Mouse (Mus musculus) cerebellum, adult 11 months (tissue): ENCODE data around the gene Pank4.
A peak's percentile ranks its signal among the peaks of the same experiment; 100 is the strongest.

Source experiments
- DNase-seq: peaks from one replicate; pipeline ENCODE4 v3.0.0; 2022

Pank4 gene

DNA sequence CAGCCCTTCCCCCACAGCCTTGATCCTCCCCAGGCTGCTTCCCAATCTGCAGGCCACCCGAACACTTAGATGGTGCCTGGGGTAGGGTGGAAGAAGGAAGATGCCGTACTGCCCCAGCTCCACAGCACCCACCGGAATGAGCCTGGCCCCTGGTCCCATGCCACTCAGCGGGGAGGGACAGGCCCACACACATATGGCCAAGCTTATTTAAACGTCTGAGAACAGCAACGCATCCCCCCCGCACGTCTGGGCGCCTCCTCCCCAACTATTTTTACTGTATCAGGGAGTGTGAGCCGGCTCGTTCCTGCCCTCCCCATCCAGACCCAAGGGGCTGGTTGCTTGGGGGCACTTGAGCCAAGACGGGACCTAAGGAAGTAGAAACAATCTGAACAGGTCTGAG is 50.9 kb downstream of the Pank4 start:
- DNase-seq: no peak

DNA sequence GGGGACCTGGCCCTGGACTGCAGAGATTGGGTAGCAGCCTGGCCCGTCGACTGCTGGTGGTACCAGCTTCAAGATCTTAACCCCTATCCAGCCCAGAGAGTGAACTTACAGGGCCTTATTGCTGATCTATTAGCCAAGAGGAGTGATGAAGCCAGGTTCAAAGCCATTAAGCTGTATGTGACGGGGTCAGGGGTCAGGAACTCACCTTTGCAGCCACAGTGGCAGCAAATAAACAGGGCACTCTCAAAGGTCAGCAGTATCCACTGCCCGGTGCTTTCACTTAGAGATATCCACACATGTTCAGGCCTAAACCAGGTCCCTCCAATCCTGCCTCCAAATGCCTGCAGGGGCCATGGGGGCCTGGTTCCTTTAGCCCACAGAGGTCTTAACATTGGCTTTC is 51.6 kb downstream of the Pank4 start:
- DNase-seq: no peak

DNA sequence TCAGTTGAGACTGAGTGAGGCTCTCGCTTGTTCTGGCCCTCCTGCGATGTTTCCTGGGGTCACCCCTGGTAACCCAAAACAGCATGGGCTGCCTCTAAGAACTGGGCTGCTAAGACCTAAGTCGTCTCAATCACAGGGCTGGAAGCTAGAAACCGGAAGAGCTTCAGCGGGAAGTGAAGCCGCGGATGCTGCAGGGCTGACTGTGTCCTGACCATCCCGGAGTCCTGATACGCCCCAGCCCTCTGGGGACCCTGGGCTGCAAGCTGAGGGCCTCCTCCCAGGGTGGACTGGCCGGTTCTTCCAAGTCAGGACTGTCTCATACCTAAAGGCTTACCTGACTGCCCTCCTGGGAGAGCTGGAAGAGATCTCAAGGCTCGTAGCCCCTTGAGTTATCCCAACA is 52.9 kb downstream of the Pank4 start:
- DNase-seq: no peak

DNA sequence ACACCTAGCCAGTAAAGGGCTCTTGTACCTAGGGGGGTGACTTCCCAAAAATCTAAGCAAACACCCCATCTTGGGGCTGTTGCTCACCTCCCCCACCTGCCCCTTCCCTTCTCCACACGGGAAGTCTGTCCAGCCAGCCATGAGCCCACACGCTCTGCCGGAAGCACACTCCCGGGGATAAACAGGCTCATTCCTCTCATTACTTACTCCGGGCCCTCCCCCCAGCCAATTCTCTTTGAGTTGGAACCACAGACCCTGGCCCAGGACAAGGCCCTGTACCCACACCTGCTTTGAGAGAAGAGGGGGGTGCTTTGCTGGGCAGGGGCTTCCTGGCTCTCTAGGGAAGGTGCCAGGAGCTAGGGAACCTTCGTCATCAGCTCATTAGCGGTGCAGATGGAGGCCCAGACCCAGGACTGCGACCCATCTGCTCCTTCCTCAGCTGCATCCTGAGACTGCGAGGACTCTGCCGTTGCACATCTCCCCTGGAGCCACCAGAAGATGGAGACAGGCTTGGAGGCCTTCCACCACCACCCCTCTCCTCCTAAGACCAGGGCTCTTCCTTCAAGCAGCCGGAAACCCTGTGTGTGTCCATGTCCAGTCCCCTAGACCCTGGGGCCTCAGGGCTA is 53.4 kb downstream of the Pank4 start:
- DNase-seq: peak; percentile 69

DNA sequence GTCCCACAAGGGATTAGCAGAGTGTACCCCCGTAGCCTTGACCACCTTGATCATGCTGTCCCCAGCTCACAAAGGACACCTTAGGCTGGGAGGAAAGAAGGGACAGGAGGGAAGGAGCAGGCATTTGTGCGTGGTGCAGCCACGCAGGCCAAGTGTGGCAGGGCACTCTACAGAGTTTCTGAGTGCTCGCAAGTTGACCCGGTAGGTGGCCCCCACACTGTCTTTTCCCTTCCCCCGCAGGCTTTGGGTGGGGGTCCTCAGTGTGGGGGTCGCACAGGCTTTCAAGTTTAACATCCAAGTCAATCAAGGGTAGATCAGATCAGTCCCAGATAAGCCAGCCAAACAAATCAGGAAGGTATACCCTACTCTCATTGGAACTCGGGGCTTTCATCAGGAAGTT is 54.1 kb downstream of the Pank4 start:
- no peak for DNase-seq

DNA sequence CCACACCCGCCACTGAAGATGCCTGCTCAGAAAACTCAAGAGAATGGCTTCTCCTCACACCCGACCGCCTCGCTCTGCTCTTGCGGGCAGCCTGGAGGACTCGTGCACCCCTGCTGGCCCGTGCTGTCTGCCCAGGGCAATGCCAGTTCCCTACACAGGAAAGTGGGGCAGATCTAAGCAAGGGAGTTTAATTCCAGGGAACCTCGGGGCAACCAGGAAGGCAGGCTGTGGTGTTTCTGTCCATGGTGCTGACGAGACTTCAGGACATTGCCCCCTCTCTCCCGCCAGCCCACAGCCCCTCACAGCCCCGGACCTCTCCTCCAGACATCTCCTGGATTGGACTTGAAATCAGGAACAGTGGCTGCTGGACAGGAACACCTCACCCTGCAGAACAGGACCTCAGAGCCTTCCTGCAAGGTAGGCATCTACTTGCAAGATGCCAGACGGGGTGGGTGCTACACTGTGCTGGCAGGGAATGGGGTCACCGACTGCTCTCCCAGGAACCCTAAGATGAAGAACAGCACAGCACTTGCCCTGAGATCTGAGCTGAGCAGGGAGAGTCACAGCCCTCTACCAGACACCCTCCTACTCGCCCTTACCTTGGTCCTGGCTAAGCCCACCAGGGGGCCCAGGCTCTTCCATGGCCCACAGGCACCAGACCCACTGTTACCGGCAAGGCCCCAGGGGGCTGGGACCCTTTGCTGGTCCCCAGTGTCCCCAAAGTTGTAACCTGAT is 54.8 kb downstream of the Pank4 start:
- DNase-seq: peak; percentile 78

DNA sequence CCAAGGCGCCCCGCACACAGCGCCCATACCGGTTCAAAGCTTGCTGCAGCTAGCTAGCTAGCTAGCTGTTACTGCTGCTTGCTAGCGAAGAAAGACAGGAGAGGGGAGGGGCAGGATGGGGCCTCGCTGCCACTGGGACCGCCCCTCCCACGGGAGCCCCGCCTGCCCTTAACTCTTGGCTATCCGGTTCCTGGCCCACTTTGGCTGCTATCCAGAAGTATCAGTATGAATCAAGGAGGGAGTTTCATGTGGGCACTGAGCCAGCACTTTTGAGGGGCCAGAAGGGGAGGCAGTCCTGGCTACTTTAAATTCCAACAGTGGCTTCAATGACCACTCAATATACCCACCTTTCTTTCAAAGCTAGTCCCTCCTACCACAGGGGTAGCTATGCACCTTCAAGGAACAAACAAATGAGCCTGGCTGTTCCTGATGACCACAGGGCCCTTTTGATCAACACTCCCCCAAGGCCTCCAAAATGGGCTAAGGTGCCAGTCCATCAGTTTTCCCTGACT is 55.5 kb downstream of the Pank4 start:
- DNase-seq: peak; percentile 90

DNA sequence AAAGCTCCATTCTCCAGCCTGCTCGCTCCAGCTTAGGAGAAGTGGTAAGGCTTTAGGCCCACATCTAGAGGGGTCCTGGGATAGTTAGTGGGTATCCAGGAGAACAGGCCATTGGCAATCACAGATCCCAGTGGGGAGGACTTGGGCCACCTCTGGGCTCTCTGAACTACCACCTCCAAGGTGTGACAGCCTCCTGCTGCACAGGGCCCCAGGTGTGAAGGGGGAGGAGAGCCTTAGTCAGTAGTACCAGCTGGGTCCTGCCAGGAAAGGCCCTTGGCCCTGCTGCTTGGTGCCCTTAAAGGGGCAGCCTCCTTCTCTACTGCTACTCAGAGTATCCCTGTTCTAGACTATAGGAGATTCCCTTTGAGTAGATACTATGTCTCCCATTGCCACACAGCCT is 56.2 kb downstream of the Pank4 start:
- DNase-seq: no peak

DNA sequence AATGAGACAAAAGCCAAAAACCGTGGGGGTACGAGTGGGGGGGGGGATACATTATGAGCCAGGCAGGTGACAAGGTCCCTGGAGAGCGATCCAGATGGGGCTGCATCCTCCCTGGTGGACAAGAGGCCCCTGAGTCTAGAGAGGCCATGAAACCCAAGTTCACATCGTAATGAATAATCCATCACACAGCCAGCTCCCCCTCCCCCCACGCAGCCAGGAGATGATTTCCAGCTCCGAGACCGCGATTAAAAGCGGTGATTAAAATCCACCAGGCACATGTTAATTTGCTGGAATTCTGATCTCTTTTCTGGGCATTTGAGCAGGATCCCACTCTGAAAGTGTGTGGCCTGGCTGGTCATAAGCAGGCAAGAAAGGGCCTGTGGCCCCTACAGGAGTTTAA is 56.9 kb downstream of the Pank4 start:
- no peak for DNase-seq

DNA sequence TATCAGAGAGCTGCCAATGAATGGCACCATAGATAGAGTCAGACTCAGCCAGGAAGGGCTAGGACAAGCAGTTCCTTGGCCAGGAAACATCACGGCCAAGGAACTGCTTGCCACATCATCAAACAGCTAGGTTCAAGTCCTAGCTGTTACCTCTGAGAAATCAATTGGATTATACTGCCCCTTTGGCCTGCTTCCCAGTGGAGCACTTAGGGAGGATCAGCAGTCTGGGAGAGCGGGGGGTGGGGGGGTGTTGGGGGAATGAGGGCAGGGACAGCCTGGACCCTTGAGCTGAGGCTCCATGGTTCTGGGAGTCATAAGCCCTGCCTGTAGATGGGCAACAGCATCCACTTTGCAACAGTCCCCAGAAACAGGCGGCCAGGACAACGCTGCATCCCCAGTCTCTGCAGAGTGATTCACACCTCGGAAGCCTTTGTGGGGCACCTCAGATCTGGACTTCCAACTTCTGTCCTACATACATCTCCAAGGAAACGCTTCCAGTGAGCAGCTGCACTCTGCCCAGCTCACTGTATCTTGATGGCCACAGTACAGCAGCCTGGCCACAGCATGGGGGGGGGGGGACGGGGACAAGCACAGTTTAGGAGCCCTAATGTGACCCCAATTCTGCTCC is 58.4 kb downstream of the Pank4 start:
- no peak for DNase-seq

DNA sequence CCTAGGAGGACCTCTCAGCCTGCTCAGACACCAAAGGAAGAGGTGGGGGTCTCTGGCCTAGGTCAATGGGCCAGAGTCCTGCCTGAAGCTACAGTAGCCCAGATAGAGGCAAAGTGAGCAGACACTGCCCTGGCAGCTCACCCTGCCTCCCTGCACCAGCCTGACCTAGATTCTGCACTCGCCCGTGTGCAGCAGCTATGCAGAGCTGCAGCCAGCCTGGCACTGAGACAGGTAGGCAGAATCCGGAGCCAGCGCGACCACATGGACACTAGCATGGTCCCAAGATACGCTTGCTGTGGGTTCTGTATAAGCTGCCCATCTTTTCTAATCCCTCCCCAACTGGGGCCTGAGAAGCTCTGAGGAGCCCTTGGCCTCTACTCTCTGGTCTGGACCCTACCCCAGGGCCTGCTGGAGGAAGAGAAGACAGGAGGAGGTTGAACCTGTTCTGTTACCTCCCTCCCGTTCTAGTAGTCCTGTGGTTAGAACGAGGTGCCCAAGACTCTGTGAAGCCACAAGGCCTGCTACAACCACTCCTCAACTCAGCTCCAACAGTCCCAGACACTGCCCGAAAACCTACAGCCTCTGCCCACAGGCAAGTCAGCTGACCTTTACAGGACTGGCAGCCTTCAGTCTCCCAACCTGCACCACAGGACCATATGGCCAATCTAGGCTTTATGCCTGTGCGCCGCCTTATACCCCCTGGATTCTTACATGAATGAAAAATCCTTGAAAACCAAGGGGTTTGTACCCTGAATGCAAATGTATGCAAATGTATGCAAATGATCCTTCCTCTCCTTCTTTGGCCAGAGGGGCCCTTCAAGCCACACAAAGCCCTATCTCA is 60.5 kb downstream of the Pank4 start:
- peak; percentile 82 for DNase-seq
